Mouse (Mus musculus): ENCODE results near the gene 1110032A03Rik. TPM values are rescaled to one million over a fixed set of nuclear protein-coding genes. Genes with fewer than 3 reads are reported as not detected.

1110032A03Rik gene
- total and polyA plus RNA-seq, 3 experiments: 7.1 to 12.8 TPM; not detected in 1

DNA sequence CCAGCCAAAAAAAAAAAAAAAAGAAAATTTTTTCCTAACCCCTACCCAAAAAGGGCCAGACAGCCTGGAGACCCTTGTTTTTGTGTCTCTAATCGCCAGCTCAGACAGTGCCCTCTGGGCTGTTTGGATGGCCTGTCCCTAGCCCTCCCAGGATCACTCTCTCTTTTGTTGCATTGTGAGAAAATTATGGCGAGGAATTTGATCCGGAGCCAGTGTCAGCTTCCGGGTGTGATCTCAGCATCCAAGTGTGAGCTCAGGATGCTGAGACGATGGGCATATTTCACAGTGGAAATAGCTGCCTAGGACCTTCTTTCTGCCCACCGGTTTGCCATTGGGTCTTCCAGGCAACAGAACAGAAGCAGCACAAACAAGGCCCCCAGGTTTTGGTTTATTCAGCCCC, 24.6 kb downstream of the 1110032A03Rik start:
- H3K4me3 ChIP-seq (ENCODE audit: control insufficient read depth in 1 of 2, insufficient read depth in 1 of 2, low read depth in 2 of 2, low read length in 2 of 2): no peak overlapping the region
- no peaks in the 10 kb centered on the region for H3K36me3 ChIP-seq (ENCODE audit: control insufficient read depth in 1 of 2, insufficient read depth in 2 of 2, low read length in 2 of 2)
- peaks cover 3 to 9% of the 10 kb centered on the region in 2 experiments for H3K27me3 ChIP-seq (ENCODE audit: control insufficient read depth in 1 of 2, insufficient read depth in 2 of 2, low read length in 2 of 2)
- no peaks in the 10 kb centered on the region for H3K9me3 ChIP-seq (replicated peaks; ENCODE audit: insufficient read depth, low read length)
- no peak overlapping the region for H3K9ac ChIP-seq (ENCODE audit: control insufficient read depth, low read depth, low read length, poor library complexity, severe bottlenecking)
- H3K4me1 ChIP-seq (ENCODE audit: control insufficient read depth in 1 of 2, insufficient read depth in 2 of 2, low read length in 2 of 2): no peaks in the 10 kb centered on the region
- DNase-seq (ENCODE audit: low read depth, low spot score): no peak
- H3K27ac ChIP-seq (ENCODE audit: control insufficient read depth, low read depth, low read length): no peak overlapping the region
- TF ChIP-seq EP300 (IDR thresholded peaks at IDR 0.05; ENCODE audit: low read depth in 1 of 2, low read length in 2 of 2) (no peak), MXI1 (IDR thresholded peaks at IDR 0.05; ENCODE audit: low read depth, low read length) (no peak), KAT2A (conservative IDR thresholded peaks at IDR 0.05; ENCODE audit: low read depth, low read length) (no peak), NELFE (IDR thresholded peaks at IDR 0.05; ENCODE audit: low read depth, low read length) (no peak), RCOR1 (IDR thresholded peaks at IDR 0.05; ENCODE audit: low read depth, low read length) (no peak)
- no peaks in the 10 kb centered on the region for H3K79me2 ChIP-seq (ENCODE audit: control insufficient read depth, insufficient read depth, low read length, poor library complexity)

DNA sequence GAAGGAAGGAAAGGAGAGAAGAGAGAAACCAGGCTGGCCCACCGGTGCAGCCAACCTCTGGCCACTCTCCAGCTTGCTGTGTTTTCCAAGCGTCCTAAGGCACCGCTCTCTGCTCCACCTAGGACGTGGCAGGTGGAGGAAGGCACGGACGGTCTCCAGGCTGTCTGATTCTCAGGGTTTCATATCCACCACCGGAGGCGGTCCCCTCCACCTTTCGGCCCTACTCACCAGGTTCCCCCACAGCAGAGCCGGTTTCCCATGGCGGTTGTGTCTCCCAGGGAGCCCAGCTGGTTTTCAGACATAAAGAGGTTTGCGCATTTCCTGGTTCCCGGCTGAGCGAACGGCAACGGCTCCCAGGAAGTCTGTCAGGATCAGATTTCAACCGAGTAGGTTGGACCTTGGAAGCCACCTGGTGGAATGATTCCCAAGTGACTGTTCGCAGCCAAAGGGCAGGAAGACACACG, 29.1 kb downstream of the 1110032A03Rik start, which contains the start of gene 2310030G06Rik:
2310030G06Rik (minus strand) TSS at position 323 of the 464 bp plus-strand sequence.
- TF ChIP-seq CHD2 (IDR thresholded peaks at IDR 0.05; ENCODE audit: low read length): no peak
- no peak for TF ChIP-seq CTCF (IDR thresholded peaks at IDR 0.05 in 2 of 3, conservative IDR thresholded peaks at IDR 0.05 in 1 of 3; ENCODE audit: control insufficient read depth in 1 of 3, insufficient read depth in 1 of 3, low read depth in 2 of 3, low read length in 3 of 3, poor library complexity in 1 of 3, severe bottlenecking in 1 of 3)
- TF ChIP-seq CHD1 (IDR thresholded peaks at IDR 0.05; ENCODE audit: low read depth, low read length): no peak
- TF ChIP-seq TAL1 (IDR thresholded peaks at IDR 0.05; ENCODE audit: low read length): no peak
- no peak for TF ChIP-seq MYC (IDR thresholded peaks at IDR 0.05; ENCODE audit: low read depth, low read length)
- no peak for TF ChIP-seq TCF12 (IDR thresholded peaks at IDR 0.05; ENCODE audit: low read depth, low read length)
- no peak for TF ChIP-seq SIN3A (IDR thresholded peaks at IDR 0.05; ENCODE audit: low read length)
- TF ChIP-seq RAD21 (IDR thresholded peaks at IDR 0.05; ENCODE audit: low read depth, low read length): no peak
- TF ChIP-seq E2F4 (IDR thresholded peaks at IDR 0.05; ENCODE audit: borderline replicate concordance, low read depth, low read length): no peak
- no peak for TF ChIP-seq USF1 (IDR thresholded peaks at IDR 0.05; ENCODE audit: low read depth, low read length)
- TF ChIP-seq POLR2AphosphoS2 (IDR thresholded peaks at IDR 0.05; ENCODE audit: low read length): no peak
- TF ChIP-seq JUND (IDR thresholded peaks at IDR 0.05; ENCODE audit: low read depth, low read length): no peak
- TF ChIP-seq ZNF384 (IDR thresholded peaks at IDR 0.05; ENCODE audit: low read depth, low read length): no peak
- TF ChIP-seq ZKSCAN1 (IDR thresholded peaks at IDR 0.05; ENCODE audit: low read depth, low read length): no peak
- TF ChIP-seq RCOR1 (IDR thresholded peaks at IDR 0.05; ENCODE audit: low read depth, low read length): no peak
- no peak for TF ChIP-seq ZC3H11A (IDR thresholded peaks at IDR 0.05; ENCODE audit: low read depth, low read length)
- TF ChIP-seq MXI1 (IDR thresholded peaks at IDR 0.05; ENCODE audit: low read depth, low read length): no peak
- no peak for TF ChIP-seq POLR2A (IDR thresholded peaks at IDR 0.05; ENCODE audit: control insufficient read depth in 1 of 2, insufficient read depth in 1 of 2, low read depth in 1 of 2, low read length in 2 of 2, poor library complexity in 1 of 2)
- H3K79me2 ChIP-seq (ENCODE audit: control insufficient read depth, insufficient read depth, low read length, poor library complexity): no peaks in the 10 kb centered on the region
- no peak within 1 kb of the TSS for H3K27ac ChIP-seq (ENCODE audit: control insufficient read depth, low read depth, low read length)
- H3K36me3 ChIP-seq (ENCODE audit: control insufficient read depth in 1 of 2, insufficient read depth in 2 of 2, low read length in 2 of 2): no peaks in the 10 kb centered on the region
- H3K9ac ChIP-seq (ENCODE audit: control insufficient read depth, low read depth, low read length, poor library complexity, severe bottlenecking): no peak within 1 kb of the TSS
- no peak within 1 kb of the TSS for H3K4me3 ChIP-seq (ENCODE audit: control insufficient read depth in 1 of 2, insufficient read depth in 1 of 2, low read depth in 2 of 2, low read length in 2 of 2)
- H3K27me3 ChIP-seq (ENCODE audit: control insufficient read depth in 1 of 2, insufficient read depth in 2 of 2, low read length in 2 of 2): peaks cover 11 to 13% of the 10 kb centered on the region in 2 experiments
- H3K9me3 ChIP-seq (replicated peaks; ENCODE audit: insufficient read depth, low read length): no peaks in the 10 kb centered on the region
- peaks cover 0 to 2% of the 10 kb centered on the region in 2 experiments; a peak in 1 of 4 replicates for H3K4me1 ChIP-seq (ENCODE audit: control insufficient read depth in 1 of 2, insufficient read depth in 2 of 2, low read length in 2 of 2)
- no peak for DNase-seq (ENCODE audit: low read depth, low spot score)
